ENCODE assay signal across 28 mouse cellular contexts in genomic region chr15:55997977-55998376, GRCm38 (mm10).
DNase-seq lines count a peak whose midpoint lies in the region; ATAC-seq and TF ChIP-seq lines count a peak whose summit lies in the region.
"Had no signal": no experiment of that assay in that cellular context is flagged by ENCODE, and none has a peak within 500 bp of the region (broad histone marks: within the 10 kb centered on the region; RNA-seq: fewer than 3 reads in every experiment).

No protein-coding gene starts in this region.

- TF ChIP-seq RAD21 in CH12.LX (IDR thresholded peaks at IDR 0.05; ENCODE audit: low read depth, low read length), result peak; percentile 62

- TF ChIP-seq POLR2A in CH12.LX (IDR thresholded peaks at IDR 0.05; ENCODE audit: low read depth, low read length), result no peak

- no peak overlapping the region for H3K4me3 ChIP-seq in liver, postnatal 0 days (ENCODE audit: low read depth, low read length)
- no peak overlapping the region for H3K4me3 ChIP-seq in liver, embryonic 12.5 days
- no peak overlapping the region for H3K4me3 ChIP-seq in CH12.LX (replicated peaks in 1 of 3; ENCODE audit: low read depth in 2 of 3, low read length in 2 of 3, poor library complexity in 1 of 3)
- H3K4me3 ChIP-seq: embryonic facial prominence, embryonic 12.5 days; embryonic facial prominence, embryonic 15.5 days; gastrocnemius, adult 2 months; heart, embryonic 12.5 days; heart, embryonic 15.5 days; hindbrain, embryonic 10.5 days; hindbrain, embryonic 13.5 days had no signal

- ATAC-seq in liver, postnatal 0 days, result no peak
- ATAC-seq in liver, embryonic 12.5 days, result no peak
- ATAC-seq: forebrain, embryonic 14.5 days; forebrain, postnatal 0 days; hindbrain, embryonic 16.5 days; inflammation-experienced regulatory T-cells, adult 6 months; intestine, embryonic 16.5 days had no signal

- in situ Hi-C loops in CH12.LX (cut with MboI; ENCODE audit: low pct_ligation_motif_present, low pct_unique_long_range_greater_than_20kb, low sequenced_read_pairs), result no loop called here

- no peaks in the 10 kb centered on the region for H3K27me3 ChIP-seq in liver, postnatal 0 days (ENCODE audit: insufficient read depth, low read length)
- no peaks in the 10 kb centered on the region for H3K27me3 ChIP-seq in liver, embryonic 12.5 days (replicated peaks)
- no peaks in the 10 kb centered on the region for H3K27me3 ChIP-seq in CH12.LX (replicated peaks)
- H3K27me3 ChIP-seq: embryonic facial prominence, embryonic 12.5 days; embryonic facial prominence, embryonic 15.5 days; heart, embryonic 12.5 days; heart, embryonic 15.5 days; hindbrain, embryonic 13.5 days had no signal

- peak; percentile 26 for TF ChIP-seq CTCF in liver, postnatal 0 days (IDR thresholded peaks at IDR 0.05; ENCODE audit: low read depth)
- TF ChIP-seq CTCF in CH12.LX (conservative IDR thresholded peaks at IDR 0.05 in 1 of 2, IDR thresholded peaks at IDR 0.05 in 1 of 2; ENCODE audit: low read depth in 2 of 2, low read length in 2 of 2), result peak in 1 of 2 experiments; percentile 66; a peak in 2 of 4 replicates

- TF ChIP-seq EP300 in liver, postnatal 0 days (IDR thresholded peaks at IDR 0.05; ENCODE audit: low read depth), result no peak
- TF ChIP-seq EP300 in CH12.LX (IDR thresholded peaks at IDR 0.05; ENCODE audit: low read length), result no peak

- H3K79me2 ChIP-seq in CH12.LX (replicated peaks; ENCODE audit: control insufficient read depth, extremely low read depth, insufficient read depth, poor library complexity, severe bottlenecking), result no peaks in the 10 kb centered on the region

- H3K9me3 ChIP-seq in liver, postnatal 0 days (ENCODE audit: low read length), result no peaks in the 10 kb centered on the region
- no peaks in the 10 kb centered on the region for H3K9me3 ChIP-seq in liver, embryonic 12.5 days (replicated peaks)
- no peaks in the 10 kb centered on the region for H3K9me3 ChIP-seq in CH12.LX (replicated peaks; ENCODE audit: low read length)
- H3K9me3 ChIP-seq: embryonic facial prominence, embryonic 12.5 days; embryonic facial prominence, embryonic 15.5 days; heart, embryonic 12.5 days; heart, embryonic 15.5 days; hindbrain, embryonic 10.5 days; hindbrain, embryonic 13.5 days had no signal

- no peak overlapping the region for H3K4me2 ChIP-seq in liver, postnatal 0 days (ENCODE audit: low read depth, low read length)
- H3K4me2 ChIP-seq in liver, embryonic 12.5 days, result no peak overlapping the region
- peak overlapping the region; percentile 71 for H3K4me2 ChIP-seq in CH12.LX (ENCODE audit: insufficient read depth, low read depth, poor library complexity, severe bottlenecking)
- H3K4me2 ChIP-seq: embryonic facial prominence, embryonic 12.5 days; embryonic facial prominence, embryonic 15.5 days; heart, embryonic 12.5 days; heart, embryonic 15.5 days; hindbrain, embryonic 13.5 days had no signal

- H3K9ac ChIP-seq in liver, postnatal 0 days (replicated peaks), result no peak overlapping the region
- H3K9ac ChIP-seq in liver, embryonic 12.5 days, result no peak overlapping the region
- no peak overlapping the region; the same call in 1 of the 2 replicates for H3K9ac ChIP-seq in CH12.LX (ENCODE audit: insufficient read depth, low read depth)
- H3K9ac ChIP-seq: embryonic facial prominence, embryonic 12.5 days; embryonic facial prominence, embryonic 15.5 days; forebrain, postnatal 0 days; heart, embryonic 12.5 days; heart, embryonic 15.5 days; hindbrain, embryonic 13.5 days had no signal

- 58% methylated on average over 4 of the region's 4 CpGs for WGBS in liver, postnatal 0 days (ENCODE audit: insufficient replicate concordance)
- WGBS in liver, embryonic 12.5 days (ENCODE audit: insufficient replicate concordance), result 64% methylated on average over 4 of the region's 4 CpGs

- H3K27ac ChIP-seq in liver, postnatal 0 days (ENCODE audit: low read depth), result no peak overlapping the region
- H3K27ac ChIP-seq in liver, embryonic 12.5 days, result no peak overlapping the region
- H3K27ac ChIP-seq in CH12.LX (ENCODE audit: insufficient read depth, low read depth), result no peak overlapping the region
- H3K27ac ChIP-seq: embryonic facial prominence, embryonic 12.5 days; embryonic facial prominence, embryonic 15.5 days; gastrocnemius, adult 2 months; heart, embryonic 15.5 days; hindbrain, embryonic 10.5 days; hindbrain, embryonic 13.5 days had no signal

- no peaks in the 10 kb centered on the region for H3K36me3 ChIP-seq in liver, postnatal 0 days (replicated peaks; ENCODE audit: insufficient read depth, low read length)
- H3K36me3 ChIP-seq in liver, embryonic 12.5 days, result no peaks in the 10 kb centered on the region
- no peaks in the 10 kb centered on the region for H3K36me3 ChIP-seq in CH12.LX (replicated peaks in 1 of 2; ENCODE audit: control insufficient read depth in 1 of 2, insufficient read depth in 1 of 2, low read length in 1 of 2)
- H3K36me3 ChIP-seq: embryonic facial prominence, embryonic 12.5 days; embryonic facial prominence, embryonic 15.5 days; heart, embryonic 12.5 days; heart, embryonic 15.5 days; hindbrain, embryonic 10.5 days; hindbrain, embryonic 13.5 days had no signal

- DNase-seq in liver, postnatal 0 days, result no peak
- no peak for DNase-seq in CH12.LX (ENCODE audit: extremely low read depth)
- peak; percentile 15 for DNase-seq in naive thymus-derived CD4-positive, alpha-beta T cell, adult 2 months (ENCODE audit: low read depth)
- DNase-seq in urinary bladder, adult 18-20 months (ENCODE audit: low spot score in 2 of 2), result no peak
- DNase-seq in cerebellum, adult 9-11 months, result no peak
- DNase-seq: adrenal gland, adult 2 months; adrenal gland, postnatal 25 days; B cell, adult 2 months; cerebellum, adult 11-12 months; cerebellum, adult 9-10 months; cerebellum, postnatal 25 days; forebrain, postnatal 0 days; gastrocnemius, adult 2 months; gastrocnemius, postnatal 14 days; heart, adult 18-20 months; heart, postnatal 10 days; heart, postnatal 36 days had no signal

- dilution Hi-C loops in CH12.LX (cut with MboI; ENCODE audit: extremely low pct_ligation_motif_present, extremely low pct_unique_long_range_greater_than_20kb, low sequenced_read_pairs), result no loop called here

- H3K4me1 ChIP-seq in liver, postnatal 0 days (ENCODE audit: insufficient read depth), result no peaks in the 10 kb centered on the region
- H3K4me1 ChIP-seq in liver, embryonic 12.5 days, result no peaks in the 10 kb centered on the region
- peaks cover 0 to 37% of the 10 kb centered on the region in 2 experiments; a peak in 2 of 4 replicates for H3K4me1 ChIP-seq in CH12.LX (ENCODE audit: control insufficient read depth in 1 of 2, insufficient read depth in 2 of 2)
- H3K4me1 ChIP-seq: embryonic facial prominence, embryonic 12.5 days; embryonic facial prominence, embryonic 15.5 days; heart, embryonic 12.5 days; heart, embryonic 15.5 days; hindbrain, embryonic 10.5 days; hindbrain, embryonic 13.5 days had no signal

TF ChIP-seq in CH12.LX, 34 proteins besides CTCF, POLR2A, EP300 and RAD21:
- TF ChIP-seq MEF2A (IDR thresholded peaks at IDR 0.05; ENCODE audit: borderline replicate concordance, low read depth, low read length) (no peak), TCF12 (IDR thresholded peaks at IDR 0.05; ENCODE audit: low read depth, low read length) (peak; percentile 19; the same call in 1 of the 2 replicates), SMC3 (IDR thresholded peaks at IDR 0.05; ENCODE audit: low read depth, low read length) (peak; percentile 53), TBP (conservative IDR thresholded peaks at IDR 0.05; ENCODE audit: low read depth, low read length) (0 out of 2 replicates have a peak, but pooled peaks have one; percentile 14), PAX5 (IDR thresholded peaks at IDR 0.05; ENCODE audit: low read length) (no peak)
